Mouse (Mus musculus) CH12.LX (cell line): ENCODE results near the gene Map3k13. TPM values are rescaled to one million over a fixed set of nuclear protein-coding genes. Genes with fewer than 3 reads are reported as not detected.
"Not testable (repeated sequence)": the region's sequence is repeated elsewhere in the genome, so short reads cannot be mapped to it uniquely, and the experiment has no call there.

ENCODE experiments used
- DNase-seq: peaks from one replicate; pipeline ENCODE4 v3.0.0-alpha.2; 2013; ENCODE audit errors: extremely low read depth
- H3K27ac ChIP-seq: 2 replicates; pipeline ENCODE4 v1.5.1; 2012; ENCODE audit warnings: low read depth, mild to moderate bottlenecking, control low read depth, moderate library complexity; ENCODE audit not compliant: insufficient read depth
- H3K27me3 ChIP-seq: replicated peaks from 2 replicates; pipeline ENCODE3; 2012; ENCODE audit warnings: inconsistent platforms
- H3K36me3 ChIP-seq, 2 experiments: replicated peaks in 1 of 2; 2 replicates each; pipeline versions ENCODE3 to v1.6.1; 2012; ENCODE audit warnings: inconsistent platforms in 1 of 2, low read length in 1 of 2, mild to moderate bottlenecking in 1 of 2, mixed read lengths in 1 of 2, moderate library complexity in 1 of 2; ENCODE audit not compliant: control insufficient read depth in 1 of 2, insufficient read depth in 1 of 2
- H3K4me1 ChIP-seq, 2 experiments: 2 replicates each; pipeline ENCODE4 v1.6.1; 2012; ENCODE audit warnings: inconsistent platforms in 1 of 2, moderate library complexity in 1 of 2; ENCODE audit not compliant: insufficient read depth in 2 of 2, control insufficient read depth in 1 of 2
- H3K4me2 ChIP-seq: 2 replicates; pipeline ENCODE4 v1.6.1; 2012; ENCODE audit warnings: low read depth, mild to moderate bottlenecking, control low read depth; ENCODE audit not compliant: poor library complexity, insufficient read depth, severe bottlenecking
- H3K4me3 ChIP-seq, 3 experiments: fragments of 150-350 bp in 1 of 3; sonication (generic) in 1 of 3; replicated peaks in 1 of 3; 2 replicates each; pipeline versions ENCODE3 to v1.5.1; 2011 to 2012; ENCODE audit warnings: low read depth in 2 of 3, low read length in 2 of 3, mild to moderate bottlenecking in 2 of 3, moderate library complexity in 2 of 3, control low read depth in 1 of 3, improper control_type of control experiment in 1 of 3, inconsistent platforms in 1 of 3, mixed read lengths in 1 of 3; ENCODE audit not compliant: poor library complexity in 1 of 3
- H3K79me2 ChIP-seq: replicated peaks from 2 replicates; pipeline ENCODE4 v1.6.1; 2012; ENCODE audit warnings: mild to moderate bottlenecking, moderate library complexity; ENCODE audit not compliant: control insufficient read depth, poor library complexity, insufficient read depth, severe bottlenecking; ENCODE audit errors: extremely low read depth
- H3K9ac ChIP-seq: 2 replicates; pipeline ENCODE4 v1.6.1; 2012; ENCODE audit warnings: low read depth, mild to moderate bottlenecking, control low read depth, moderate library complexity; ENCODE audit not compliant: insufficient read depth
- H3K9me3 ChIP-seq: replicated peaks from 2 replicates; pipeline ENCODE3; 2012; ENCODE audit warnings: low read length, inconsistent platforms, mixed read lengths
- BHLHE40 ChIP-seq: IDR thresholded peaks from 2 replicates; pipeline ENCODE4 v1.6.1; 2011; ENCODE audit warnings: mild to moderate bottlenecking, low read depth, low read length, improper control_type of control experiment
- CHD1 ChIP-seq: IDR thresholded peaks from 2 replicates; pipeline ENCODE4 v1.6.1; 2012; ENCODE audit warnings: low read depth, low read length, improper control_type of control experiment, inconsistent platforms
- CTCF ChIP-seq, 2 experiments: IDR thresholded peaks in 1 of 2; conservative IDR thresholded peaks in 1 of 2; 2 replicates each; pipeline ENCODE4 v1.5.1; 2011 to 2012; ENCODE audit warnings: low read depth in 2 of 2, low read length in 2 of 2, improper control_type of control experiment in 1 of 2, inconsistent platforms in 1 of 2, mild to moderate bottlenecking in 1 of 2, moderate library complexity in 1 of 2
- EP300 ChIP-seq: IDR thresholded peaks from 2 replicates; pipeline ENCODE4 v1.6.1; 2011; ENCODE audit warnings: low read length, improper control_type of control experiment
- ETS1 ChIP-seq: conservative IDR thresholded peaks from 2 replicates; pipeline ENCODE4 v1.6.1; 2012; ENCODE audit warnings: low read depth, mild to moderate bottlenecking, inconsistent platforms, low read length, improper control_type of control experiment, moderate library complexity
- HCFC1 ChIP-seq: IDR thresholded peaks from 2 replicates; pipeline ENCODE4 v1.6.1; 2012; ENCODE audit warnings: low read depth, mild to moderate bottlenecking, inconsistent platforms, low read length, improper control_type of control experiment
- IRF4 ChIP-seq: IDR thresholded peaks from 2 replicates; pipeline ENCODE4 v1.6.1; 2014; ENCODE audit warnings: low read depth, mild to moderate bottlenecking, inconsistent platforms, low read length, improper control_type of control experiment
- MEF2A ChIP-seq: IDR thresholded peaks from 2 replicates; pipeline ENCODE4 v1.6.1; 2014; ENCODE audit warnings: low read depth, mild to moderate bottlenecking, inconsistent platforms, low read length, improper control_type of control experiment, borderline replicate concordance
- MXI1 ChIP-seq: IDR thresholded peaks from 2 replicates; pipeline ENCODE4 v1.6.1; 2011; ENCODE audit warnings: mild to moderate bottlenecking, low read depth, low read length, improper control_type of control experiment
- MYC ChIP-seq: IDR thresholded peaks from 2 replicates; pipeline ENCODE4 v1.6.1; 2011; ENCODE audit warnings: low read depth, mild to moderate bottlenecking, improper control_type of control experiment, low read length
- NELFE ChIP-seq: IDR thresholded peaks from 2 replicates; pipeline ENCODE4 v1.6.1; 2011; ENCODE audit warnings: low read depth, low read length, improper control_type of control experiment
- PAX5 ChIP-seq: IDR thresholded peaks from 2 replicates; pipeline ENCODE4 v1.6.1; 2012; ENCODE audit warnings: low read length, inconsistent platforms, mixed read lengths
- POLR2A ChIP-seq: IDR thresholded peaks from 2 replicates; pipeline ENCODE4 v1.6.1; 2011; ENCODE audit warnings: low read depth, mild to moderate bottlenecking, improper control_type of control experiment, low read length
- POLR2AphosphoS2 ChIP-seq: IDR thresholded peaks from 2 replicates; pipeline ENCODE4 v1.6.1; 2011; ENCODE audit warnings: low read depth, low read length, improper control_type of control experiment
- SIN3A ChIP-seq: IDR thresholded peaks from 2 replicates; pipeline ENCODE4 v1.6.1; 2012; ENCODE audit warnings: low read length, improper control_type of control experiment, inconsistent platforms
- SMC3 ChIP-seq: IDR thresholded peaks from 2 replicates; pipeline ENCODE4 v1.6.1; 2011; ENCODE audit warnings: low read depth, low read length, improper control_type of control experiment
- TCF12 ChIP-seq: IDR thresholded peaks from 2 replicates; pipeline ENCODE4 v1.6.1; 2014; ENCODE audit warnings: low read depth, mild to moderate bottlenecking, inconsistent platforms, low read length, improper control_type of control experiment
- USF1 ChIP-seq: IDR thresholded peaks from 2 replicates; pipeline ENCODE4 v1.6.1; 2014; ENCODE audit warnings: low read depth, mild to moderate bottlenecking, inconsistent platforms, low read length, improper control_type of control experiment
- ZC3H11A ChIP-seq: IDR thresholded peaks from 2 replicates; pipeline ENCODE4 v1.6.1; 2012; ENCODE audit warnings: low read depth, mild to moderate bottlenecking, inconsistent platforms, low read length, improper control_type of control experiment
- ZNF384 ChIP-seq: IDR thresholded peaks from 2 replicates; pipeline ENCODE4 v1.6.1; 2012; ENCODE audit warnings: low read depth, low read length, improper control_type of control experiment, inconsistent platforms
- dilution Hi-C: fragments of 300-500 bp; cut with MboI; formaldehyde crosslinking; loops from 2 replicates; pipeline ENCODE4 v1.14.3; 2020; ENCODE audit warnings: low sequenced_read_pairs; ENCODE audit not compliant: extremely low pct_unique_long_range_greater_than_20kb, extremely low pct_ligation_motif_present
- in situ Hi-C: fragments of 300-500 bp; cut with MboI; formaldehyde crosslinking; loops from 3 replicates; pipeline ENCODE4 v1.14.3; 2019; ENCODE audit warnings: low sequenced_read_pairs, low pct_ligation_motif_present, low pct_unique_long_range_greater_than_20kb, mixed read lengths
- polyA plus RNA-seq: library from polyadenylated mRNA; unstranded; fragments of >175 nt; gene quantifications from 2 replicates; pipeline ENCODE4 v1.2.1, GENCODE M21; 2012; ENCODE audit warnings: low read depth; ENCODE audit not compliant: insufficient read length
- total RNA-seq, 2 experiments: library from RNA; depleted of rRNA; stranded (reverse); fragments of 300-350 nt in 1 of 2; fragments of >200 nt in 1 of 2; gene quantifications; 2 replicates each; pipeline ENCODE4 v1.2.3; 2012 to 2014

Map3k13 gene
- total and polyA plus RNA-seq, 3 experiments = 0.32 to 1.3 (median 0.89) TPM

DNA sequence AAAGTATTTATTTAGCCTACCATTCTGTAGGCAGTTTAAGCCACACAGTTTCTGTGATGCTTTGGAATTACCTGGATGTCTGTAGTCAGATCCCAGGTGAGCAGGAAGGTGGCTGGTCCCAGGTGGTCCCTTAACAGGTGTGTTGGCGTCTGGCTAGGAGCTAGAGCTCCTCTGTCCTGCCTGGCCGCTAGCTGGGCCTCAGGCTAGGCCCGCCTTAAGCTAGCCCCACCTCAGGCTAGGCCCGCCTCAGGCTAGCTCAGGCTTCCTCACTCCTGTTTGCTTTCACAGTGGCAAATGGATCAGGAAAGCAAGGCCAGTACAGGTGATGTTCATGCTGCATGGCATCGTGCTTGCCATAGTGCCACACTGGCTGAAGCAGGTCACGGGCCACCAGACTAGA lies 112.8 kb downstream of the Map3k13 start:
- no peak overlapping the region for H3K4me2 ChIP-seq
- dilution Hi-C loops (no loop called here), in situ Hi-C loops (no loop called here)
- H3K79me2 ChIP-seq = no peaks in the 10 kb centered on the region
- no peaks in the 10 kb centered on the region for H3K27me3 ChIP-seq
- H3K36me3 ChIP-seq = peaks cover 3 to 30% of the 10 kb centered on the region in 2 experiments
- no peak overlapping the region for H3K9ac ChIP-seq
- no peak overlapping the region for H3K4me3 ChIP-seq
- no peak for DNase-seq
- TF ChIP-seq POLR2A = no peak
- TF ChIP-seq ZNF384 = no peak
- no peak for TF ChIP-seq MYC
- TF ChIP-seq ZC3H11A = no peak
- TF ChIP-seq ETS1 = no peak
- no peak for TF ChIP-seq SMC3
- TF ChIP-seq CTCF (conservative IDR thresholded peaks at IDR 0.05 in 1 of 2, IDR thresholded peaks at IDR 0.05 in 1 of 2; ENCODE audit: low read depth in 2 of 2, low read length in 2 of 2) = no peak
- no peak for TF ChIP-seq IRF4
- no peak for TF ChIP-seq MXI1
- no peak for TF ChIP-seq BHLHE40
- no peak for TF ChIP-seq CHD1
- no peak for TF ChIP-seq NELFE
- no peak for TF ChIP-seq TCF12
- TF ChIP-seq SIN3A = no peak
- TF ChIP-seq PAX5 = no peak
- TF ChIP-seq POLR2AphosphoS2 = no peak
- TF ChIP-seq HCFC1 = no peak
- no peak for TF ChIP-seq MEF2A
- TF ChIP-seq EP300 = no peak
- peaks cover 7% of the 10 kb centered on the region in 2 experiments; a peak in 3 of 4 replicates for H3K4me1 ChIP-seq
- no peaks in the 10 kb centered on the region for H3K9me3 ChIP-seq
- H3K27ac ChIP-seq = no peak overlapping the region

DNA sequence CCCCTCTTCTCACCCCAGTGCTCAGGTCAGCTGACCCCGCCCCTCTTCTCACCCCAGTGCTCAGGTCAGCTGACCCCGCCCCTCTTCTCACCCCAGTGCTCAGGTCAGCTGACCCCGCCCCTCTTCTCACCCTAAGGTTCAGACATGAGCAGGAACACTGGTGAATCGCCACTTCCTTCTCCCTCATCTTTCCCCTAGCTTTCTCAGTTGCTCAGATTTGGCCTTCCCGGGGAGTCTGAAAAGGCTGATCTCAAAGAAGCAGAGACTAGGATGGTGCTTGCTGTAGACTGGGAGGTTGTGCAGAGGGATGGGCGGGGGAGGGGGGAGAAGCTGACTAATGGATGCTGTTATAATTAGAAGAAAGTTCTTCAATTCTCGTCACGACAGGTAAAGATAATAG lies 114.8 kb downstream of the Map3k13 start:
- Histone ChIP-seq H3K4me1 (peaks cover 16 to 23% of the 10 kb centered on the region in 2 experiments), H3K36me3 (peaks cover 3 to 35% of the 10 kb centered on the region in 2 experiments)
- H3K9ac ChIP-seq, H3K79me2 ChIP-seq, H3K4me3 ChIP-seq, H3K9me3 ChIP-seq, H3K27ac ChIP-seq, DNase-seq, H3K4me2 ChIP-seq, in situ Hi-C loops, dilution Hi-C loops, H3K27me3 ChIP-seq: not testable (repeated sequence)
- peak; percentile 68 for TF ChIP-seq USF1
